Mouse (Mus musculus) stomach, postnatal 0 days (tissue): ENCODE measurements around the gene Muc5ac. TPM values are rescaled to one million over a fixed set of nuclear protein-coding genes. Genes with fewer than 3 reads are reported as not detected.

Experiments used
- ATAC-seq: fragments of 200-750 bp; cut with Nextera tagmentation; 2 replicates; pipeline ENCODE4 v1.8.0; 2017; ENCODE audit not compliant: low FRiP score, low TSS enrichment
- DNase-seq: peaks from one replicate; pipeline ENCODE4 v3.0.0-alpha.2; 2016; ENCODE audit warnings: low spot score
- H3K27ac ChIP-seq: fragments of 300-500 bp; sonication (generic); replicated peaks from 2 replicates; pipeline ENCODE4 v1.5.1; 2014; ENCODE audit warnings: mild to moderate bottlenecking, control low read depth
- H3K27me3 ChIP-seq: fragments of 300-500 bp; sonication (generic); 2 replicates; pipeline ENCODE4 v1.6.1; 2014; ENCODE audit warnings: low read length; ENCODE audit not compliant: control insufficient read depth, insufficient read depth
- H3K36me3 ChIP-seq: fragments of 300-500 bp; sonication (generic); 2 replicates; pipeline ENCODE4 v1.6.1; 2014; ENCODE audit warnings: low read length, mixed read lengths; ENCODE audit not compliant: control insufficient read depth, insufficient read depth
- H3K4me1 ChIP-seq: fragments of 300-500 bp; sonication (generic); replicated peaks from 2 replicates; pipeline ENCODE4 v1.6.1; 2014; ENCODE audit warnings: antibody characterized with exemption; ENCODE audit not compliant: control insufficient read depth, insufficient read depth
- H3K4me2 ChIP-seq: fragments of 300-500 bp; sonication (generic); replicated peaks from 2 replicates; pipeline ENCODE4 v1.6.1; 2014; ENCODE audit warnings: low read depth, mild to moderate bottlenecking, control low read depth, moderate library complexity
- H3K4me3 ChIP-seq: fragments of 300-500 bp; sonication (generic); 2 replicates; pipeline ENCODE4 v1.5.1; 2014; ENCODE audit warnings: low read depth, low read length, control low read depth
- H3K9ac ChIP-seq: fragments of 300-500 bp; sonication (generic); 2 replicates; pipeline ENCODE4 v1.6.1; 2014; ENCODE audit warnings: mild to moderate bottlenecking, low read length, control low read depth, mixed read lengths
- H3K9me3 ChIP-seq: fragments of 300-500 bp; sonication (generic); 2 replicates; pipeline ENCODE4 v1.6.1; 2016; ENCODE audit warnings: low read length; ENCODE audit not compliant: control insufficient read depth
- CTCF ChIP-seq: IDR thresholded peaks from 2 replicates; pipeline ENCODE4 v1.5.1; 2016; ENCODE audit warnings: antibody characterized with exemption, low read depth, mild to moderate bottlenecking, moderate library complexity
- EP300 ChIP-seq: optimal IDR thresholded peaks from 2 replicates; pipeline ENCODE3; 2016; ENCODE audit warnings: antibody characterized with exemption
- WGBS: fragments of 180-500 bp; shearing (Covaris S2); extraction: QIAGEN DNeasy Blood & Tissue Kit; methylation state at CpG from one replicate; pipeline ENCODE4 v1.1.7; 2014; 5-methylcytosine and 5-hydroxymethylcytosine counted together
- polyA plus RNA-seq: library from polyadenylated mRNA; unstranded; fragments of >200 nt; fragmentation: Nextera tagmentation; extraction: Ambion mirVana; gene quantifications from 2 replicates; pipeline ENCODE4 v1.2.1, GENCODE M21; 2015

Gene Muc5ac
- 2.9 and 3.3 TPM in 2 replicates for polyA plus RNA-seq

DNA sequence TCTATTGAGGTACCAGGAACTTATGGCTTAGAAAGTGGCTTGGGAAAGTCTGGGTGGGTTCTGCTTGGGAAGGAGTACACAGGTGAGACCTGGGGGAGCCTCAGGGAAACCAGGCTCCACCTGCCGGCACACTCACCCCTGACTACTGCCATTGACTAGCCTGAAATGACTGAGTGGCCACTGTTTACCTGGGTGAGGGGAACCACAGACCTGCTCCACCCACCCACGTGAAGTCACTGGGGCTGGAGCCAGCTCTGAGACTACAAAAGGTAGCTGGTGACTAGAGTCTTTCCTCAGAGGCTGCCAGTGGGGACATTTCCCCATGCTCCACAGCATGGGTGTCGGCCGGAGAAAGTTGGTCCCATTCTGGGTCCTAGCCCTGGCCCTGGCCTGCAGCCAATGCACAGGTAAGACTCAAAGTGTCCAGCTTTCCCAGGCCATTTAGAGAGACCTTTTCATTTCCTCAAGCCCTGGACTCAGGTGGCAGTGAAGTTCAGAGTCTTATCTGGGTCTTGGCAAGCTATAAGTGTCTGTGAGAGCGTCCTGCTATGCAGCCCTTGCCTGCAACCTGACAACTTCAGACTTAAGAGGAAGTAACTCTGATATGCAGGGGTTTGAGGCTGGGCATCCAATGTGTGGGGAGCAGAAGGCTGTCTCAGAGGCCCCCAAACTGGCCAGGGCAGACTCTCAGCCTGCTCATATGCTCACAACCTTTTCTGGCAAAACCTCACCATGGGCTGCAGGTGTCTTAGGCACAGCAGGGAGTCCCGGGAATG, at the start of gene Muc5ac:
Muc5ac (plus strand) TSS at position 296 of the 776 bp plus-strand sequence.
- peak; percentile 79 for ATAC-seq
- TF ChIP-seq CTCF = no peak
- TF ChIP-seq EP300 = no peak
- Histone ChIP-seq H3K36me3 (no peaks in the 10 kb centered on the region), H3K4me2 (no peak within 1 kb of the TSS), H3K27me3 (no peaks in the 10 kb centered on the region), H3K4me3 (no peak within 1 kb of the TSS), H3K4me1 (no peaks in the 10 kb centered on the region), H3K9ac (no peak within 1 kb of the TSS), H3K9me3 (no peaks in the 10 kb centered on the region), H3K27ac (no peak within 1 kb of the TSS)
- WGBS = 61% methylated on average over 6 of the region's 6 CpGs
- peak; percentile 69 for DNase-seq

GRCm38 (mm10) chr7:141747451-141748100, 41.2 kb upstream of the Muc5ac start:
- WGBS = 85% methylated on average over 7 of the region's 7 CpGs
- no peak for TF ChIP-seq EP300
- TF ChIP-seq CTCF = no peak
- Histone ChIP-seq H3K9ac (no peak overlapping the region), H3K4me3 (no peak overlapping the region), H3K36me3 (no peaks in the 10 kb centered on the region), H3K27ac (no peak overlapping the region), H3K9me3 (no peaks in the 10 kb centered on the region), H3K4me1 (no peaks in the 10 kb centered on the region), H3K27me3 (no peaks in the 10 kb centered on the region), H3K4me2 (no peak overlapping the region)
- ATAC-seq (no peak), DNase-seq (no peak)

DNA sequence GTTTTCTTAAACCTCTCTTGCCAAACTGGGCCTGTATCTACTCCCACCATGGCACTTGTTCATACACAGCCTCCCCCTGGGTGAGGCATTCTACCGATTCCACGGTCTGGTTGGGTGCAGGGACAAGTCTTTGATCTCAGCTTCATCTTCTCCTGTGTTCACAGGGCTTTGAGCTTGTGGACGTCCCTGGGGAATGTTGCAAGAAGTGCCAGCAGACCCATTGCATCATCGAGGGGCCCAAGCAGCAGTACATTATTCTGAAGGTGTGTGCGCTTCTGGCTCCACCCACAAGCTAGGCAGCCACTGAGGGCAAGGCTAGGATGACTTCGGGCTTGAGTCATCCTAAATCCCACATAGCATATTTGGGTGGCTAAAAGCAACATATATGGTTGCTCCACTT, 36.3 kb upstream of the Muc5ac start:
- ATAC-seq (no peak; the same call in 1 of the 2 replicates), DNase-seq (no peak)
- no peak for TF ChIP-seq CTCF
- TF ChIP-seq EP300 = no peak
- Histone ChIP-seq H3K9ac (no peak overlapping the region), H3K36me3 (no peaks in the 10 kb centered on the region), H3K27me3 (no peaks in the 10 kb centered on the region), H3K4me2 (no peak overlapping the region), H3K27ac (no peak overlapping the region), H3K4me3 (no peak overlapping the region), H3K4me1 (no peaks in the 10 kb centered on the region), H3K9me3 (no peaks in the 10 kb centered on the region)
- WGBS = 62% methylated on average over 6 of the region's 6 CpGs

DNA sequence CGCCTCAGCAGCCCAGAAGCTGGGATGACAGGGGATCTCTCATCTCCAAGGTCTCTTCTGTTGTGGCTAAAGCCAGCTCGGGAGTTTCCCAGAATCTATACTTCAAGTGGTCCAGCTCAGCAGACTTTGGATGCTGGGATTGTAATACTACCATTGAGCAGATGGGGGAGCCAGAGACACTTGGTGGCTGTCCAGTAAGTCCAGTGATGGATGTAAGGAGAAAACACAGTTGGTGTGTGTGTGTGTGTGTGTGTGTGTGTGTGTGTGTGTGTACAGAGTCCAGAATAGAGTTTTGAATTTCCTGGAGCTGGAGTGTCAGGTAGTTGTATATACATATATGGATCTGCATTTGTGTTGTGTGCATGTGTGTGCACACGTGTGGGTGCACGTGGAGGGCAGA, 32.9 kb upstream of the Muc5ac start:
- no peaks in the 10 kb centered on the region for H3K9me3 ChIP-seq
- H3K4me3 ChIP-seq = no peak overlapping the region
- ATAC-seq = peak; percentile 75
- no peak for TF ChIP-seq EP300
- peak; percentile 95 for TF ChIP-seq CTCF
- H3K27me3 ChIP-seq = no peaks in the 10 kb centered on the region
- H3K27ac ChIP-seq = no peak overlapping the region
- H3K4me2 ChIP-seq = no peak overlapping the region
- H3K4me1 ChIP-seq = no peaks in the 10 kb centered on the region
- H3K9ac ChIP-seq = no peak overlapping the region
- no peaks in the 10 kb centered on the region for H3K36me3 ChIP-seq
- 49% methylated on average over 4 of the region's 4 CpGs for WGBS
- peak; percentile 86 for DNase-seq

DNA sequence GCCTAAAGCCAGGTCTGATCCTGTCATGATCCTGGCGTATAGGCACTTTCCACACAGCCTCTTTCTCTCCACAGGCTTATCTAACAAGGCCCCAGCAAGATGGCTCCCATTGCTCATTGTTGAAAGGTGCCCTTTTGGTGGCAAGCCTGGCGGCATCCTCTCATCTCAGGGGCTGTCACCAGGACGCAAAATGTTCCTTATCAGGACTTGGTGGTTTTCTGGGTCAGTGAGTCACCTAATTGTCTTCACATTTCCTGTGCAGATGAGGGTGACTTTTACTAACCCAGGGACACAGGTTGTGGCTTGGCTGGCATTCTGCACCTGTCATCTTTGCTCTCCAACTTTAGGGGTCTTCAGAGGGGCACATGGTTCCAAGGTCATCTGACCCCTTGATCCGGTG, 30.5 kb upstream of the Muc5ac start:
- Histone ChIP-seq H3K9me3 (no peaks in the 10 kb centered on the region), H3K27ac (no peak overlapping the region), H3K9ac (no peak overlapping the region), H3K4me1 (no peaks in the 10 kb centered on the region), H3K27me3 (no peaks in the 10 kb centered on the region), H3K4me3 (no peak overlapping the region), H3K4me2 (no peak overlapping the region), H3K36me3 (no peaks in the 10 kb centered on the region)
- TF ChIP-seq EP300 = no peak
- no peak for TF ChIP-seq CTCF
- ATAC-seq (no peak), DNase-seq (no peak)
- WGBS = 66% methylated on average over 4 of the region's 4 CpGs

- DNase-seq = no peak
- Histone ChIP-seq H3K27ac (no peak overlapping the region), H3K4me1 (no peaks in the 10 kb centered on the region), H3K9ac (no peak overlapping the region), H3K27me3 (no peaks in the 10 kb centered on the region), H3K4me2 (no peak overlapping the region), H3K9me3 (no peaks in the 10 kb centered on the region), H3K4me3 (no peak overlapping the region), H3K36me3 (no peaks in the 10 kb centered on the region)
- ATAC-seq = no peak
- TF ChIP-seq EP300 (no peak), CTCF (no peak)
- 69% methylated on average over 3 of the region's 3 CpGs for WGBS
These were observed 18.3 kb upstream of the Muc5ac start for GRCm38 (mm10) chr7:141770521-141770920.
